Mouse (Mus musculus): ENCODE data around the gene Gm10668. TPM values are rescaled to one million over a fixed set of nuclear protein-coding genes. Genes with fewer than 3 reads are reported as not detected.

Gm10668 gene
- polyA plus RNA-seq (2021; fragmentation: Nextera tagmentation) = not detected in 2 replicates
- long read RNA-seq, experiment 1 = 0 reads
- long read RNA-seq, experiment 2 = 0 reads

DNA sequence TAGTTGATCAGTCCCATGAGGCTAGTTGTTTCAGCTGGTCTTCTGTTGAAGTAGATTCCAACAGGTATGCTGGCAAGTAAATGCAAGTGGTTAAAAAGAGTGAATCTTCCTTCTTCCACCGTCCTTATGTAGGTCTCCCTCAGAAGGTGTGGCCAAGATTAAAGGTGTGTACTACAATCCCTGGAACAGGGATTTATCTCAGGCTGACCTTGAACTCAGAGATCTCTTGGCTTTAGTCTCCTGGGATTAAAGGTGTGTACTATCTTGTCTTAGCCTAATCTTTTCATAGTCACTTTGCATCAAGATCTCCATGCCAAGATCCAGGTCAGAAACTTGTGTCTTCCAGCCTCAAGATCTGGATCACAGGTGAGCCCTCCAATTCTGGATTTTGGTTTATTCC is at the start of gene Gm10668:
TSS of gene Gm10668 (minus strand) at position 101 of the 400 bp plus-strand sequence.

GRCm38 (mm10) chr7:20770885-20771284 is 40.5 kb upstream of the Gm10668 start, which contains the start of gene Vmn1r112:
Gene Vmn1r112, plus strand, starts transcription at chr7:20771185.

GRCm38 (mm10) chr7:20703116-20703515 is 27.3 kb downstream of the Gm10668 start, which contains the start of gene Vmn1r111:
Gene Vmn1r111, minus strand, starts transcription at chr7:20703216.

Other genes starting within 250 kb of the Gm10668 start
- gene Vmn1r103, start 220.1 kb downstream of the Gm10668 start, polyA plus RNA-seq (2021; fragmentation: Nextera tagmentation) = not detected in 2 replicates
- gene Vmn1r104, start 196.8 kb downstream of the Gm10668 start, polyA plus RNA-seq (2021; fragmentation: Nextera tagmentation) = not detected in 2 replicates
- gene Gm5726, start 184.9 kb downstream of the Gm10668 start, polyA plus RNA-seq (2021; fragmentation: Nextera tagmentation) = not detected in 2 replicates
- gene Gm4141, start 154.4 kb downstream of the Gm10668 start, polyA plus RNA-seq (2021; fragmentation: Nextera tagmentation) = not detected in 2 replicates
- not detected in 2 replicates for gene Gm4513, start 131.6 kb downstream of the Gm10668 start, polyA plus RNA-seq (2021; fragmentation: Nextera tagmentation)
- not detected in 2 replicates for gene Vmn1r107, start 61.7 kb downstream of the Gm10668 start, polyA plus RNA-seq (2021; fragmentation: Nextera tagmentation)
- gene Vmn1r111, start 27.4 kb downstream of the Gm10668 start, polyA plus RNA-seq (2021; fragmentation: Nextera tagmentation) = not detected in 2 replicates
- not detected in 2 replicates for gene Vmn1r112, start 40.6 kb upstream of the Gm10668 start, polyA plus RNA-seq (2021; fragmentation: Nextera tagmentation)
- gene Vmn1r113, start 56.7 kb upstream of the Gm10668 start, polyA plus RNA-seq (2021; fragmentation: Nextera tagmentation) = not detected in 2 replicates
- gene Vmn1r114, start 81.6 kb upstream of the Gm10668 start, polyA plus RNA-seq (2021; fragmentation: Nextera tagmentation) = not detected in 2 replicates
- not detected in 2 replicates for gene Vmn1r115, start 114.4 kb upstream of the Gm10668 start, polyA plus RNA-seq (2021; fragmentation: Nextera tagmentation)
- not detected in 2 replicates for gene Vmn1r116, start 141.6 kb upstream of the Gm10668 start, polyA plus RNA-seq (2021; fragmentation: Nextera tagmentation)
- not detected in 2 replicates for gene Vmn1r117, start 153.5 kb upstream of the Gm10668 start, polyA plus RNA-seq (2021; fragmentation: Nextera tagmentation)
- gene Vmn1r118, start 181.7 kb upstream of the Gm10668 start, polyA plus RNA-seq (2021; fragmentation: Nextera tagmentation) = not detected in 2 replicates